Mouse (Mus musculus) small intestine, adult 2 months (tissue): ENCODE measurements at regions not wholly inside any gene's neighbourhood (a gene's known extent, or its start where the extent isn't known, plus 50 kb on each side); places are given as distances from the start of the nearest gene placed in this dataset.

Experiments
- CTCF ChIP-seq: fragments of 200-500 bp; IDR thresholded peaks from 2 replicates; pipeline ENCODE4 v1.5.1; 2012; ENCODE audit warnings: low read depth, mild to moderate bottlenecking, control low read depth, inconsistent platforms, low read length, moderate library complexity, mixed read lengths; ENCODE audit not compliant: insufficient replicate concordance, insufficient read length; ENCODE audit errors: extremely low read depth
- POLR2A ChIP-seq: fragments of 200-500 bp; IDR thresholded peaks from 2 replicates; pipeline ENCODE4 v1.6.1; 2012; ENCODE audit warnings: low read depth, mild to moderate bottlenecking, control low read depth, inconsistent platforms, low read length, moderate library complexity

GRCm38 (mm10) chr15:67361012-67361571 lies 860.4 kb upstream of the Lrrc6 start:
- no peak for TF ChIP-seq CTCF
- no peak for TF ChIP-seq POLR2A
